Mouse (Mus musculus): ENCODE data around the gene Elk3. TPM values are rescaled to one million over a fixed set of nuclear protein-coding genes. Genes with fewer than 3 reads are reported as not detected.
A peak's percentile ranks its signal among the peaks of the same experiment; 100 is the strongest.

The Elk3 gene
- polyA plus RNA-seq, 1 experiment: 21.6 TPM

DNA sequence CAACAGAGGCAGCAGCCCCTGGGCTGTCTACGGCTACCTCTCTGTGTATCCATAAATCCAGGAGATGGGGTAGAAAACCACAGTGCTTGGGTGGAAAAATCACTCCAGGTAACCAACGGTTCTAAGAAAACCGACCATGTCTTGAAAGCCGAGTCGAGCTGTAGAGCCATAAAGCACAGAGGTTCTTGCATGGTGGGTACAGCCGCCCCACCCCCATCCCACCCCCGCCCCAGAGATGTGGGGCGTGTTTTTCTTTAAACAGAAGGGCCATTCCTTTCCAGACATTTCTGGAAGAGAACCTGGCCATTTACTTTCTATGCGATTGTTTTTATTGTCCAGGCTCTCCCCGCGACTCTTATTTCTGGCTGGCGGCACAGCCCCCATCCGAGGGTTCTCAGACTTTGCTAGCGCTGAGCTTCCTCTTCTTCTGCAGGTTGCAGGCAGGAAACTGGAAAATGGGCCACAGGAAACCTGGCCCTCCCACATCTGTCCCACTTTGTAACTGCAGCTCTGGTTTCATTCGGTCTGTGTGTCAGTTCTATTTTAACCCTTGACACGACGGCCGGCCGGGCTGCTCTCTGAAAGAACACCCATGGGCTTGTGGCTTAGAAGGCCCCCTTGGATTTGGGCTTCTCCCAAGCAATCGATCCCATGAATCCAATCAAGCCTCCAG lies 16.3 kb downstream of the Elk3 start:
- no peak for DNase-seq (ENCODE audit: low spot score)

DNA sequence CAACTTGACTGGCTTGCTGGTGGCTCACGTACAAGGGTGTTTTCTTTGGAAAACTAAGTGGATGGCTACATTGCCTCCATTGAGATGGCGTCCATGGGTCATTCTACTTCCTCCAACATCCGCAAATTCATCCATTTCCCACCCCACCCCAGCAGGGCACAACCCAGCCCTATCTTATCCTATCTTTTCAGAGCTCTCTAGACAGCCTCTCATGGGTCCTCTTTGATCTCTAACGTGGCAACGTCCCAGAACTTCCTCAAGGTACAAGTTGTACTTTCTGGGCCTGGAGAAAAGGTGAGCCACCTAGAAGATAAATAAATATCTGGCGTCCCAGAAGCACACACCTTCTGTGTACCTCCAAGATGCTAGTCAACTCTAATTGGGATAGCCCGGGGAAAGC lies 17.3 kb downstream of the Elk3 start:
- DNase-seq (ENCODE audit: low spot score): no peak

DNA sequence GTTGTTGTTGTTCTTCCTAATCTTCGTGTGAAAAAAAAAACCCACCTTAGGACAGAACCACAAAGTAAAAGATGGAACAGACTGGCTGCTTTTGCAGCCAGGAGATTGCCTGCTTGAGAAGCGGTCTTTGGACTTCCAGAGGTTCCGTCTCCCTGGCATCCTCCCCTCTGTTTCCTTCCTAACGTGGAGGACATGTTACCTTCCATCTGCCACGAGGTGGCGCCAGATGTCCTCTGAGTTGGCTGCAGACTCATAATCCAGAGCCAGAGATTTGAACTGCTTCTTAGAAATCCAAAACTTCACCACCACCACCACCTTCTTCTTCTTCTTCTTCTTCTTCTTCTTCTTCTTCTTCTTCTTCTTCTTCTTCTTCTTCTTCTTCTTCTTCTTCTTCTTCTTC lies 19.1 kb downstream of the Elk3 start:
- DNase-seq (ENCODE audit: low spot score): peak; percentile 67

DNA sequence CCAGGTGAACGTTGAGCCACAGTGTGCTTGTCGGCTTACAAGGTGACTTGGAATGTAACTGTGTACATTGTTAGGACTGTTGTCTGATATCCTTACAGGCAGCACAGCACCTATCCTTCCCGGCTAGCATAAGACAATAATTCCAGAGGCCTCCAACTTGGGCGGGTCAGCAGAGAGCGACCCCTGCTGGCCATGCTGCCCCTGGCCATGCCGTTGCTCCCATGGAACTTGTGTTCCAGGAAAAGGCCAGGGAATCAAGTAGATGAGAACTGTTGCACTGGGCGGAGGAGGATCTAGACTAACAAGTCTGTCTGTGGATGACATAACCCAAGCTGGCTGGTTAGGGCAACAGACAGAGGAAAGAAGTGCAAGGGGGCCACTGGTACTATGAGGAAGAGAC lies 19.6 kb downstream of the Elk3 start:
- no peak for DNase-seq (ENCODE audit: low spot score)

DNA sequence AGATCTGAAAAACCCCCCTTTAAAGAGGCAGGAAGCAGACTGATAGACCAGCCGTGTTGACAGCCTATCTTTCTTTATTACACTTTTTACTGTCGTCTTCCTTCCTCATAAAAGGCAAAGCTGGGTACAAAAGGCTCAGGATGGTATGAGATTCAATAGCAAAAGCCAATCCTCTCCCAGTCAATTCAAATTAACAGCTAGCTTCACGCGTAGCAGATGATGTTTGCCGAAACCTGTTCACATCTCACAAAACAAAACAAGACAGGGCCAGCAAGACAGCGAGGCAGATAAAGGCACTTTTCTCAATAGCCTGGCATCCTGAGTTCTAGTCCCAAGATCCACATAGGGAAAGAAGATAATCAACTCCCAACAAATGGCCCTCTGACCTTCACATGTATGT lies 21.5 kb downstream of the Elk3 start:
- DNase-seq (ENCODE audit: low spot score): no peak

GRCm38 (mm10) chr10:93288336-93288735 lies 22.6 kb downstream of the Elk3 start:
- no peak for DNase-seq (ENCODE audit: low spot score)

GRCm38 (mm10) chr10:93287551-93288145 lies 23.3 kb downstream of the Elk3 start:
- DNase-seq (ENCODE audit: low spot score): no peak

DNA sequence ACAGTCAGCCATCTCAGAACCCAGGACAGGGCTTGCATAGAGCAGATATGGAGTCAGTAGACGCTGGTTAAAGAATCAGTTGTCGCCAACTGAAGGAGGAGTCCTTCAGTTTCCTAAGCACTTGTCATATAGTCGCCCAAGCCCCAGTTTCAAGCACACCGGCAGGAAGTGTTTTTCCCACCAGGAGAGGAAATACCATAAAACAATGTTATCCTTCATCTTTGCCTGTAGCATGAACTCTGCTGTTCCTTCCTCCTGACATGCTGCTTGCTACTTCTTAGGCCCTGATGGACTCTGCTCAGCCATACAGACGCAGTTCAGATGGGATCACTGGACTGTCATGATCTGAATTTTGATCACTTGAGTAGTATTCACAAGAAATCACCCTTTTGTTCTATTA lies 25.4 kb downstream of the Elk3 start:
- no peak for DNase-seq (ENCODE audit: low spot score)

GRCm38 (mm10) chr10:93283258-93283657 lies 27.7 kb downstream of the Elk3 start:
- DNase-seq (ENCODE audit: low spot score): no peak

- no peak for DNase-seq (ENCODE audit: low spot score)
These were observed 28.4 kb downstream of the Elk3 start for GRCm38 (mm10) chr10:93282526-93282964.

DNA sequence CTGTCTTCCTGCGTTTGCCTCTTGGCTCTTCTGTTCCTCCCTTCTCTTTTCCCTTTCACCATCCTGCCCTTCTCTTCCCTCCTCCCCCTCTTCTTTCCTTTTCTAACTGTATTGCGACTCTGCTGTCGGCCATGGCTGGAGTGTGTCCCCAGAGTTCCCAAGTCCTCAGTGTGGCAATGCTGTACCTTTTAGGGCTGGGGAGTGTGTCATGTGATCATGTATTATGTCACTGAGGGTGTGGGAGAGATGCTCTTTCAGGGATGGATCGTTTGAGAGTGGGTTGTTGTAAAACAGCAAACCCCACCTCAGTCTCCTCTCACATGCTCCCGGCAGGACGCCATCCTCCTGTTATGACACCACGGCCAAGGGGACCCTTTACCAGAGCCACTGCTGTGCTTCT lies 29.8 kb downstream of the Elk3 start:
- no peak for DNase-seq (ENCODE audit: low spot score)

- no peak for DNase-seq (ENCODE audit: low spot score)
These were observed 30.3 kb downstream of the Elk3 start for GRCm38 (mm10) chr10:93280586-93280985.

GRCm38 (mm10) chr10:93279062-93279461 lies 31.9 kb downstream of the Elk3 start:
- no peak for DNase-seq (ENCODE audit: low spot score)

GRCm38 (mm10) chr10:93278361-93278760 lies 32.6 kb downstream of the Elk3 start:
- no peak for DNase-seq (ENCODE audit: low spot score)

- no peak for DNase-seq (ENCODE audit: low spot score)
These were observed 34.1 kb downstream of the Elk3 start for GRCm38 (mm10) chr10:93276857-93277256.

- DNase-seq (ENCODE audit: low spot score): no peak
These were observed 34.6 kb downstream of the Elk3 start for GRCm38 (mm10) chr10:93276349-93276763.

DNA sequence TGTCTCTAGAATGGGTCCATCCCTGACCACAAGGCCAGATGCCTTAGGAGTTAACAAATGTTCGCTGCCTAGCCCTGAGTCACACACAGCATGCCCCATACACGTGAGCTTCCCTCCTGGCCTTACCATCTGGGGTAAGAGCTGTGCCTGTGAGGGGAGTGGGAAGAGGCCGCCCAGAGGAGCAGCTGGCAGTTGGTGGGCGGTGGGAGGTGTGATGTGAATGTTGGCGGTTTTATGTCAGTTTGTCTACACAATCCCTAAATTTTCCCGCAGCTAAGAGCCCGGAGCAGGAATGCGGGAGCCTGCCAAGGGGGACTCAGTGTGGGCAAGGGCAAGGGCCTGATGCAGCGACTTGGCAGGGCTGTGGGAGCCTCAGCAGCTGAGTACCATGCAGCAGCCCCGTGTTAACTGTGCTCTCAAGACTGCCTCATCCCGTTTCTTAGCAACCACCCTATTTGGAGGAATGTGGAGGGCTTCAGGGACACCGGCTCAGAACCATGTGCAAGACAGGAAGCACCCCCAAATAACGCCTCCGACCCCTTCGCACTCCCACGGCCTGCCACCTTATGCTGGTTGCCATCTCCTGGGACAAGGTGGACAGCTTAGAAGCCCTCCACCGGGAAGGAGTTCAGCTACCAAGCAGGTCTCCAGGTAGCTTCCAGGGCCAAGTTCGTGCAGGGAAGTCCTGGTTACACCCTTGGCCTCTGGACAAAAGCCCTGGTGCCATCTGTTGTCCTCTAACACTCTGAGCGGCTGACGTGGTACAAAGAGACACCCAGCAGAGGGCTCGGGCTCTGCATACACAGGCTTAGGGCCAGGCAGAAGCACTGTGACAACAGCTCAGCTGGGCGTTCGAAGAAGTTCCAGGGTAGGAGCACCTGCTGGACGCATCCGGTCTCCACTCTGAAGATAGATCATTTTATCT lies 35.5 kb downstream of the Elk3 start:
- DNase-seq (ENCODE audit: low spot score): no peak

DNA sequence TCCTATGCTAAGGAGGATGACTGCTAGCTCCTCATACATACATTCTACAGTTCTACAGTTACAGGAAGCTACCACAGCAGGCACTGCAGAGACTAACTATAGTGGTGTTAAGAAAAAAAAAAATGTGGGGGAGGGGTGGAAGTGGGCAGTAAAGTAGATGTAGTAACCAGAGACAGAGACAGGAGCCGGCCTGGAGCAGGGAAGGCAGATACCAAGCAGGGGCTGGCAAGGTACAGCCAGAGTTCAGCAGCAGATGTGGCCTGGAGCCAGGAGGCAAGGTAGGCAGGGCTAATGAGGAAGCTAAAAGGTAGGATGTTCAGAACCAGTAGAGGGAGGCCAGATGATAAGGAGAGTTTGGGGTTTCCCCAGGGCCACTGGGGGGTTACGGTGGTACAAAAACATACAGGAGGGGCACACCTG lies 36.6 kb downstream of the Elk3 start:
- DNase-seq (ENCODE audit: low spot score): no peak

- no peak for DNase-seq (ENCODE audit: low spot score)
These were observed 37.7 kb downstream of the Elk3 start for GRCm38 (mm10) chr10:93272986-93273982.

GRCm38 (mm10) chr10:93271831-93272230 lies 39.1 kb downstream of the Elk3 start:
- DNase-seq (ENCODE audit: low spot score): no peak

DNA sequence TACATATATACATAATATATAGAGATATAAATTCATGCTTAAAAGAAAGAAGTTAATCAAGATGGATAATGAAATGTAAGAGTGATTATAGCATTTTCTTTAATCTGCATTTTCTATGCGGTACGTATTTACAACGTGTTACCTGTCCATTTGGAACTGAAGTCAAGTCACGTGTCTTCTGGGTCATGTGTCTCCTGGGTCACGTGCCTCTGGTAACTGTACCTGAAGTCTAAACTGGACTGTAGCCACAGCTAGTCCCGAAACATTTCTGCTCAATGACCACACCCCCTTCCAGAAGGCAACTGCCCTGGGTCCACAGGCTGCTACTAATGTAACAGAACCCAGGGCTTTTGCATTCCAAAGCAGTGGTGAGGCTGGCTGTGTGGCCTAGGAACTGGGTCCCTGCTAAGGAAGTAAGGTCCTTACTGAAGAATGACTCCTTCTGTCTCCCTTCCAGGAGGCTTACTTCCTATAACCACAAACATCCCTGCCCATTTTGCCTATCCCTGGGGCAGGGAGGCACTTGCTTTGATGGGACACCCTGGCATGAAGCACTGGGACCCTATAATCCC lies 40.0 kb downstream of the Elk3 start:
- DNase-seq (ENCODE audit: low spot score): no peak
